Mouse (Mus musculus): Measurements from ENCODE around the gene Ptgis.
A peak's percentile ranks its signal among the peaks of the same experiment; 100 is the strongest.

The Ptgis gene

DNA sequence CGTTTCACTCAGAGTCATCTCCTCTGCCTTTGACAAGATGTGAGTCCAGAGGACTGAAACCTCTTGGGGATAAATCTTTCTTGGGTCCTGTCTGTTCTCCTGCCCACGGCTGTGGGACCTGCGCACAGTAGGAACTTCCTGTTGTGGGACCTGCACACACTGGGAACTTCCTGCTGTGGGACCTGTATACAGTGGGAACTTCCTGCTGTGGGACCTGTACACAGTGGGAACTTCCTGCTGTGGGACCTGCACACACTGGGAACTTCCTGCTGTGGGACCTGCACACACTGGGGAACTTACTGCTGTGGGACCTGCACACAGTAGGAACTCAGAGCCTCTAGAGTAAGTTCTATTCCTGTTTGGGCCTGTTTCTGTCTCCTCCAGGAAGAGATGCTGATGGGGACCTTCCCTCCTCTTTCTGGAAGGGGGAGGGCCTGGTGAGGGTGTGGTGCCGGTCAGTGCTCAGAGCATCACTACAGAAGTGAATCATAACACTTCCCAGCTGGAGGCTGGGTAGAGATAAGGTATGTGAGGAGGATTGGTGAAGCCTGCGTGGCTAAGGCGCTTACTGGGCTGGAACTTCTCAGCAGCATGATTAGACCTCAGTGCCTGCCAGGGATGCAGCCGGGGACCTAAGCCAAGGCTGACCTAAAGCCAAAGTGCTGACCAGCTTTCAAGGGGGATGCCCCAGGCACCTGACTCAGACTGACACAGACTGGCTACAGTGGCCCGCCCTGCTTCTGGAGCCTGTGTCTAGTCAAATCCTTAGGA is 22.8 kb upstream of the Ptgis start:
- DNase-seq (ENCODE audit: low spot score): peak; percentile 22

DNA sequence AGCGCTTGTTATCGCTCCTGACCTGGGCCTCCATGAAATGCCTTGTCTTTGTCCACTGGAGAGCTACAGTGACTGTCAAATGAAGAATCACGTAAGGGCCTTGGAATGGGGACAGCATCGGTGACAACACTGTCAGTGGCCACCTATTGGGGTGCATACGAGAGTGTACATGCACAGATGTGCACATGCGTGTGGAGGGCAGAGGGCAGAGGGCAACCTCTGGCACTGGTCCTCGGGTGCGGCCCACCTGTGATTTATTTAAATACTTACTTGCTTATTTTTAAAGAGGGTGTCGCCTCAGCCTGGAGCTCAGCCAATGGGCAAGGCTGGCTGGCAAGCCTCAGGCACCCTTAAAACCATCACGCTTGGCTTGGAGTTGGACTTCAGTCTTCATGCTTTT is 22.0 kb upstream of the Ptgis start:
- DNase-seq (ENCODE audit: low spot score): peak; percentile 3

DNA sequence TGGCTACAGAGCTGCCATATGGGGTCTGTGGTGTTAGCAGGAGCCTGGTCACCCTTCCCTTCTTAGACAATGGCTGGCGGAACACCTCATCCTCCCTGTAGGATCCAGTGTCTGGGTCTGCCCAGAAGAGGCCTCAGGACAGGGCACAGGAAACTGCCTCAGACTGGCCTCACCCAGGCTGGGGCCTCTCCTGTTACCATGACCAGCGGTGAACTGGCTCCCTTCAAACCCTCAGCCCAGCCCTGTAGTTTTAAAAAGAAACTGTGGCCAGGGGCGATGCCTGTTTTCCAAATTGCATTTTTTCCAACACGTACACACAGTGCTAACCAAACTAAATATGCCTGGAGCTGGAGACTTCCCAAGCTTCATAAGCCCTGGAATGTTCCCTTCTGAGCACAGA is 20.7 kb upstream of the Ptgis start:
- DNase-seq (ENCODE audit: low spot score): peak; percentile 3

DNA sequence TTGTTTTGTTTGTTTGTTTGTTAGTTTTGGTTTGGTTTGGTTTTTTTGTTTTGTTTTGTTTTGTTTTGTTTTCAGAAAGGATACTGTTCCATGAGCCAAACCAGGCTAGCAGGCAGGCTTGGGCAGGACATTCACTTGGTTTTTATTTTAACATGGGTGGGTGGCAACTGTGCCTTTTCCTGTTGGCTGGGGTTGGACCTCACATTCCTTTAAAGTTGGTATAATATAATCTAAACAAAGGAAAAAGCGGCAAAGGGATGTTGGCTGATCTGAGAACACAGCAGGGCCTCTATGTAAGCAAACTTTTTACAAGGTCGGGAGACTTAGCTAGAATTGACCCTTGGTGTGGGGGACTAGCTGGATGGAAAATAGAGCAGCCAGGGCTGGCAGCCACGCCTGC is 17.4 kb upstream of the Ptgis start:
- DNase-seq (ENCODE audit: low spot score): no peak

DNA sequence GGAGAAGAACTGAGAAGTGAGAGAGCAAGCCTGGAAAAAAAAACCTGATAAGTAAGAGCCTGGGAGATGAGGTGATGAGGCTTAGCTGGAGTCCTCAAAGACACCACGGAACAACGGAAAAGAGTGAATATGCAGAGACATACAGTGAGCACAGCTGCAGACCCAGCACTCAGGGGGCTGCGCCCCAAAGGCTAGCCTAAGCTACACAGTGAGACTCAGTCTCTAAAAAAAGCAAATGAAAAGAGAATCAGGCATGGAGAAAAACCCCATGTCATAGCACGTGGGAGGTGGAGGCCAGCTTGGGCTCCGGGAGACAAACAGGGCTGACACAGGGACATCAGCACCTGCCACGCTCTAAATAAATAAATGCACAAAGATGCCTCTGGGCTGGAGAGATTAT is 14.4 kb upstream of the Ptgis start:
- no peak for DNase-seq (ENCODE audit: low spot score)

DNA sequence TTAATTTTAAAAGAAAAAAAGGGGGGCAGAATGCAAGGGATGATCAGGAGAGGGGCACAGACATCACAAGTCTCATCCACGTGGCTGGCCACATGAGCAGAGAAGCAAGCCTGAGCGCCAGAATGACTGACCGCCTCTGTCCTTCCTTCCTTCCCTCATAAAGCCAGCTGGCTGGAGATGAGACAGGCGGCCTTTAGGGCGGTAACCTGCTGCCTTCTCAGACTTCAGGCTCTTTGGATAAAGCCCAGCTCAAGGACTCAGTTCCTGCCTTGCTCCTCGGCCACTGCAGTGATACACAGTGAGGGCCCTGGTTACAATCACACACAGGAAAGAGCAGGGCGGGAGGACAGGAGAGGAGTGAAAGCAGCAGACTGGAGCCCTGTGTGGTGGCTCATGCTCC is 13.8 kb upstream of the Ptgis start:
- peak; percentile 56 for DNase-seq (ENCODE audit: low spot score)

DNA sequence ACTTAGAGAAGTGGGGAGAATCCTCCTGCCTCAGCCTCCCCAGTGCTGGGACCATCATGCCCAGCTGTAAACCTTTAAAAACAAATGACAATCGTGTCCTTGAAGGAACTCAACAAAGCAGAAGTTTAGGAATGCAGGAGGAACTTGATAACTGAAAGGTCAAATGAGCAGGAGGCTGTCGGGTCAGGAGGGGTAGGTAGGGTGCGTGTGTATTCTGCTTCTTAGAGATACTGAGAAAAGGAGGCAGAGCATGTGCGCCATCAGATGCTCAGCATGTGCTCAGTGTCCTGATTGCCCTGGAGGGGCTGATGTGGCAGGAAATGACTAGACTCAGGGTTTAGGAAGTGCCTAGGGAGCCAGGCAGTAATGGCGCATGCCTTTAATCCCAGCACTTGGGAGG is 13.1 kb upstream of the Ptgis start:
- DNase-seq (ENCODE audit: low spot score): no peak

DNA sequence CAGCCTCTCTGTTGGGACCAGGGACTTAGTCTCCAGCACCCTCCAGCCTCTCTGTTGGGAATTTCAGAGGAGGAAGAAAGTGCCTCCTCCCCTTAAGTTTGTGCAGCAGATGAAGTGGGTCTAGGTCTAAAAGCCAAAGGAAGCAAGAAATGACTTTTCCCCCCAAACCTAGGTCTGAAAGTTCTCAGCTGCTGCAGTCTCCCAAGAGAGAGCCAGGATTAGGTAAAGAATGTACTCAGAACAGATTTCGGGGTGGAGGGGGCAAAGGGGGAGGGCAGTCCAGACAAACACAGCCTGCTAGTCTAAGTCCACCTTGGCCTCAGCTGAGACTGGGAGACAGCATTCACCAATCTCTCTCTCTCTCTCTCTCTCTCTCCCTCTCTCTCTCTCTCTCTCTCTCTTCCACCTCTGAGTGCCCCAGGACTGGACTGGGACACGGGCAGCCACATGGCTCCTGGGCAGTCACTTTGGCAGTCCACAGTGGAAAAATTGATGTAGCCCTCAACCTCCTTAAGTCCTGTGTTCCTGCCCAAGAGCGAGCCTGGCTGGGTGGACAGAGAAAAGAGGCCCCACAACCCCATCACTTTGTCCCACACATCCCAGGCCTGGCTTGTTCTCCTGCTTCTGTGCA is 11.8 kb upstream of the Ptgis start:
- no peak for DNase-seq (ENCODE audit: low spot score)

DNA sequence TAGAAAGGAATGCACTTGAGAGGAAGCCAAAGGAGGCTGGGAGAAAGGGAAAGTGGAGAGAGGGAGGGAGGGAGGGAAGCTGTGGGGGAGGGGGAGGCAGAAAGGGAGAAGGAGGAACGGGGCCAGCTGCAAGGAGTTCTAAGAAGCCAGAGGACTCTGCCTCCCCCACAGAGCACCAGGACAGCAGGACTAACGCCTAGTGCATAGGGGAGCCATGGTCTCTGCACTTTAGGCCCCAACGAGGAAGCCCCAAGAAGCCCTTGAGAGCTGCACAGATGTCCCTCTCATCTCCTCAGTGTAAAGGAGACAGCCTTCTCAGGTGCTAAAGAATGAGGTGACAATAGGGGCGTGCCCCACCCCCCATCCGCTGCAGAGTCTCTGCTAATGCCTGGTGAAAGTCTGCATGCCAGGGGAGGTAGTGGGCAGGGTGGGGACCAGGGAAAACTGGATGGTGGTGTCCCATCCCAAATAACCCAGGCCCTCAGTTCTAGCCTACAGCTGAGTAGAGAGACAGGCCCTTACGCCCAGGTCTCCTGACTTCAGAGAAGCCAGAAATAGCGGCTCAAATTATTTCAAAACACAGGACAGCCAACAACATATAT is 10.4 kb upstream of the Ptgis start:
- DNase-seq (ENCODE audit: low spot score): peak; percentile 55

DNA sequence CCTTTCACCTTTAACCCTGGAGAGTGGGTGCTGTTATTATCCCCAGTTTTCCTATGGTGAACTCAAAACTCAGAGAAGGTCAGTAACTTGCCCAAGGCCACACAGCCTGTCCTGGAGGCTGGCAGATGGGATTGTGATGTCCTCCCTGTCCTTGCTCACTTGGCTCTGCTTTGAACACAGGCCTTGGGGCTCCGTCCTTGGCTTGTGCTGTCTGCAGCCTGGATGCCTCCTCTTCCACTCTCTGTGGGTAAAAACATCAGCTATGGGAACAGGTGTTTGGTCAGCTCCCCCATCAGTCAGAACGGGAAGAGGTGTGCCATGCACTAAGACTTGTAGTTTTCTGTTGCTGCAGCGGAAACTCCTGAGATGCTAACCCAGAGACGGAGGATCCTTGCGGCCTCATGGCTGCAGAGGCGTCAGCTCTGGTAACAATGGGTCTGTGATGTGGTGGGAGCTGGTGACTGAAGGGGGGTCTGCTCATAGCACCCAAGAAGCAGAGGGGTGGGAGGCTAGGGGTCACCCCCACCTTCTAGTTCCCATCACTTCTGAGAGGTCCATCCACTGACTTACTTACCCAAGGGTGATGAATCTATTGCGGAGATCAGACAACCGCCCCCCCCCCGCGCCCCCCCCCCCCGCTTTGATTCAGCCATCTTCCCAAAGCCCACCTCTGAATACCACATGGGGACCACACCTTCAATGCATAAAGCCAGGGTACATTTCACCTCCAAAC is 9.8 kb upstream of the Ptgis start:
- peak; percentile 67 for DNase-seq (ENCODE audit: low spot score)

DNA sequence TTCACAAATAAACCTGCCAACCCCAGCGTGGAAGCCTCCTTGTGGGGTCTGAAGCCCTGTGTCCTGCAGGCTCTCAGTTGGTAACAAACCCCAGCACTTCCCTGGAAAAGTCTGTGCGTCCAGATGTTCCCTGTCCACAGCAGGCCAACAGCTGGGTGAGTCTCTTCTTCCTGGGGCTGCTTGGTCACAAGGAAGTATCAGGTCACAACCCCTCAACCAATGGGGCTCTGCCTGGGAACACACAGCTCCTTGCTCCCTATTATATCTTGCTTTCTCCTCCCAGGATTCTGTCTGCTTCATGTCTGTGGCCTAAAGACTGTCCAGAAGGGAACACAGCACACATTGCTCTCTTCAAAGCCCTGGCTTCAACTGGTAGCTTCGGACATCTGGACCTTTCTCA is 9.2 kb upstream of the Ptgis start:
- no peak for DNase-seq (ENCODE audit: low spot score)

DNA sequence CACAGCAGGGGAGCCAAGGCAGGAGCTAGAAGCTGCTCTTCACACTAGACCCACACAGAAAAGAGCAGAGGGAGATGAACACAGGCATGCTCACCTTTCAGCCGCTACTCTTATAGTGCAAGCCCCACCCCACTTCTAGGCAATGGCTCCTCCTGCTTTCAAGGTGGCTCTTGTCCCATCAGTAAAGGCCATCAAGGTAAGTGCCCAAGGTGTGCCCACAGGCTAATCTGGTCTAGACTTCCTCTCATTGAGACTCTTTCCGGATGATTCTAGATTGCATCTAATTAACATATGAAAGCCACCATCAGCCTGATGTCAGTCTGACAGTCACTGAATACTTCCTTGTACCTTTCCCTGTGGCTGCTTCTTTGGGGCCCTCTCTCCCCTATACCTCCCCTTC is 7.4 kb upstream of the Ptgis start:
- DNase-seq (ENCODE audit: low spot score): no peak

DNA sequence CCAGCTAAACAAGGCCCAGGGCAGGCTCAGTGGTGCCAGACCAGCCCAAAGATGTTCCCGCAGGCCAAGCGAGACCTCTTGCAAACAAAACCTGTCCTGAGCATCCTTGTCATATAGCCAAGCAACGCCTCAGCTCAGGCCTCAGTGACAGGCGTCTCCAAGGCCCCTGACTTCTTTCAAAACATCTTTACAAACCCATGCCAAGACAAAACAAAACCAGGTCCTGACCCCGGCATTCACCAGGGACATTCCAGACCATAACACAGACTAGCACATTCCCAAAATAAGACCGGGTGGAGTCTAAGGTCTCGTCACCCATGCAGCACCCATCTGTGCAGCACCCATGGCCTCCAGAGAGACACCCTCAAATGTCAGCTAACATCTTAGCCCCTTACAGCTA is 6.3 kb upstream of the Ptgis start:
- peak; percentile 40 for DNase-seq (ENCODE audit: low spot score)

DNA sequence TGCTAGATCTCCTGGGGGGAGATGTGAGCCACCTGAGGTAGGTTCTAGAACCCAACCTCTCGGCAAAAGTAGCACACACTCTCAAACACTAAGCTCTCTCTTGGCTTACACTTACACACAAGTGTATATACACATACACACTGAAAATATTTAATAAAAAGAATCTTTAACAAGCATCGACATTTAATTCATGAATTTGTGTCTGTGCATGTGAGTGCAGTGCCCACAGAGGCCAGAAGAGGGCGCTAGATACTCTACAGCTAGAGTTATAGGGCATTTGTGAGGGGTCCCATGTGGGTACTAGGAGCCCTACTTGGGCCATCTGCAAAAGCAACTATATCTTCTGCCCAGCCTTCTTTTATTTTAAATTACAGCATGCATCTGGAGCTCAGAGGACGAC is 4.5 kb upstream of the Ptgis start:
- DNase-seq (ENCODE audit: low spot score): no peak

DNA sequence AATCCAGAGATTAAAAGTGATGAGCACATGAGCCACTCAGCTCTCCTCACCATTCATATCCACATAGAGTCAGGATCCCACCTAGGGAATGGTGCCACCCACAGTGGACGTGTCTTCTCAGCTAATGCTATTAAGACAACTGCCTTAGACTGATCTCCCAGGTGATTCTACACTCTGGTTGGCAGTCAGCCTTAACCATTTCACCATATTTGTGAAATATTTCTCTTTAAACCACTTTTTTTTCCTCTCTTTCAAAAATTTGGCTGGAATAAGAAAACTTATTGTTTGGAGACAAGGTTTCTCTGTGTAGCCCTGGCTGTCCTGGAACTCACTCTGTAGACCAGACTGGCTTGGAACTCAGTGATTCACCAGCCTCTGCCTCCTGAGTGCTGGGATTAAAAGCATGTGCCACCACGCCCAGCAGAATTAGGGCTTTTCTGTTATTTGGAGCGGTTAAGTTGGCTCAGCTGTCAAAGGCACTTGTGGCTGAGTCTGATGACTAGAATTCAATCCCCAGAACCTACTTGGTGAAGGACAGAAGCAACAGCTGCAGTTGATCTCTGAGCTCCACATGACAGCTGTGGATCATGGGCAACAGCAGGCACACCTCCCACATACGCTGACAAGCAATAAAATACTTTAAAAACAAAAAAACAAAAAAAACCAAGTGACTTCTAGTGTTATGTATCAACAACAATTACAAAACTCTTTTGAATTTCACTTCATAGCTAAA is 3.6 kb upstream of the Ptgis start:
- no peak for DNase-seq (ENCODE audit: low spot score)

DNA sequence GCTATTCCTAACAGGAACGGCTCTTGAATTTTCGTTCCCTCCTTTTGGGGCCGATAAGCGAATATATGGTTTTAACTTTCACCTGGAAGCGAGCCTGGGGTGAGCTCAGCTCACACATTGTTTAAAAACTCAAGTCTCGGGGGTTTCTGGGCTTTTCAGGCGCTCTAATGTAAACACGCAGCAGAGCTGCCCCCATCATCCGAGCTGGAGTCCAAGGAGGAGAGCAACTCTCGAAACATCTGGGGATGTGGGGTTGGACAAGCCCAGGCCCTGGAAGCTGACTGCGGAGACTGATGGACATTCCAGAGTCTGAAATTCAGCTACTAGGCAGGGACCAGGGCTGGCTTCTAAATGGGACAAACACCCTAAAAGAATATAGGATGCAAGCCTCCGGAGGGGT is 1.1 kb downstream of the Ptgis start:
- DNase-seq (ENCODE audit: low spot score): no peak

DNA sequence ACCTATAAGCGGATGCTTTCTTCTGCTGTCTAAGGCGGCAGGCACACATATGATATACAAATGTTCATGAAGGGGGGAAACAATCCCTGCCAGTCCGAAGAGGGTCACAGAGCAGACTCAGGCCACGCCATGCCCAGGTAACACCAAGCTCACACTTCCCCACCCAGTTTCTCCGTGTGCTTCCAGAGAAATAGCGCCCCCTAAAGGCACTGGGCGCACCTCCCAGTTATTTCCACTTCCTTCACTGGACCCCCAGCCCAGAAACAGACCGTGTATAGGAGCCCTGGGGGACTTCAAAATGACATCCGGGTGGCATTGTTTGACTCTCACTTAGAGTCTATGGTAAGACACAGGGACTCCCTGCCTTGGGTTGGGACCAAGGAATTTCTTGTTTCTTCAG is 3.2 kb downstream of the Ptgis start:
- no peak for DNase-seq (ENCODE audit: low spot score)

DNA sequence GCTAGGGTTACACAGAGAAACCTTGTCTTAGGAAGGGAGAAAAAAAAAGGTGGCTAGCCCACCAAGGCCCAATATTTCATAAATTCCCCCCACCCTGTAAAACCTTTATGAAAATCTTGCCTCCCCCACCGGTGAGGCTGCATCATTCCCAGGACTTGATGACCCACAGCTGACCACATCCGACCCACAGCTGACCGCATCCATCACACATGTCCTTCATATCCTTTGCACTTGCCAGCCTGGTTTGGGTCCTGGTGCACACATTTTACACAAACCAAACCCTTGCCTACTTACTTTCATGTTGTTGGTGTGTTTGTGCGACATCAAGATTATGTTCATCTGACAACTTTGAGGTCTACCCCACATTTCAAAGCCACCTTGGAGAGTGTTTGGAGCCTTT is 4.2 kb downstream of the Ptgis start:
- DNase-seq (ENCODE audit: low spot score): no peak

DNA sequence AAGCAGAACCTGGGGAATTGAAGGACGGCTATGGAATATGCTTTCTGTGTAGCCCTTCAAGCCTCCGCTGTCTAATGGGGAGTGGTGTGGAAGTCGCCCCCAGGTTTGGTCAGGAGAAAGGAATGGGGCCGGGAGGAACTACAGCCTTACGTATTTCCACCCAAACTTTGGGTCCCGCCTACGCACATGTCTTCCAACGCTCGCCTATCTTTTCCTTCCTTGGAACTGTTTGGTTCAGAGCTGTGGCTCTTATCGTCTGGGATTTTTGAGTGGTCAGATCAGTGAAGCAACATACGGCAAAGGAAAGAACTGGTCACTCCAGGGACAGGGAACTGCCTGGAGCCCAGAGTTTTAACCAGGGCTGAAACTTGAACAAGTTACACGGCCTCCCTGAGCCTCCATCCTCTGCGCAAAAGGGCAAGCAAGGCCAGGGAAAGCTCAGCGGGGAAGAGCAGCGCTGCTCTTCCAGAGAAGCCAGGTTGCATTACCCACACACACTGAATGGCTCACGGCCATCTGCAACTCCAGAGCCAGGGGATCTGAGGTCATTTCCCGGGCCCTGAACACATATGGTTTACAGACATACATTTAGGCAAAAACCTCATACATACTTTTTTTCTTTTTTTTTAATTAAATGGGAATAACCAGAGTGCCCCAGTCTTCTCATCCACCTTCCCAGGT is 4.9 kb downstream of the Ptgis start:
- DNase-seq (ENCODE audit: low spot score): peak; percentile 43

DNA sequence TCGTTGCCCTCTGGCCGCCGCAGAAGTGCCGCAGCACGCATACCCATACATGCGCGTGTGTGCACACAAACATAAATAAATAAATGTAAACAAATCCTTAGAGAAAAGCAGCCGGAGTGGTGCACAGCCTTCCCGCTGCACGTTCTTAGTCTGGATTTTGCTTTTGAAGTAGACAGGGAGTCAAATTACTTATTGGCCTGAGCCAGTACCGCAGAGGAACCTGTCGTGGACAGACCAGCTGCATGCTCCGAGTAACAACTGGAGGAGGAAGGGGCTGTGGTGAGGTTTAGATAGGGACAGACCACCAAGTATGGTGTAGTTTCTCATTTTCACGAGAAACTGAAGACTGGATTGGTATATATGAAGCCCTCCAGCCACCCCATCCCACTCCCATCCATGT is 6.6 kb downstream of the Ptgis start:
- DNase-seq (ENCODE audit: low spot score): no peak

DNA sequence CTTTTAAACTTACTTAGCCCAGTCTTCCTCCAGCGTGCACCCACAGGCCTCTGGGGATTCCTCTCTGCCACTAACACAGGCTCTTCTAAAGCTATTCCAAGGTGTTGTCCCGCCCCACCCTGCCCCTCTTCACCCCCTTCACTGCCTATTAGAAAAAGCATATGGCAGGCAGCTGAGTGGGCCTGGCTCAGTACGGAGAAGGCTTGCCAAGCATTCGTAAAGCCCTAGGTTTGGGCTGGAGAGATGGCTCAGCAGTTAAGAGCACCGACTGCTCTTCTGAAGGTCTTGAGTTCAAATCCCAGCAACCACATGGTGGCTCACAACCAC is 7.4 kb downstream of the Ptgis start:
- DNase-seq (ENCODE audit: low spot score): no peak

All from ovary, postnatal 36 days (tissue).